Mouse (Mus musculus) heart, postnatal 4 days (tissue): ENCODE data around the gene Erbb3. TPM values are rescaled to one million over a fixed set of nuclear protein-coding genes. Genes with fewer than 3 reads are reported as not detected.
A peak's percentile ranks its signal among the peaks of the same experiment; 100 is the strongest.

Source experiments
- DNase-seq: peaks from one replicate; pipeline ENCODE4 v3.0.0; 2021
- total RNA-seq, 2 experiments: library from RNA; stranded (reverse); gene quantifications; 2 replicates each; pipeline ENCODE4 v1.2.3; 2021

Gene Erbb3
- total RNA-seq, 2 experiments from 2014 or later: 7.1 to 8.2 TPM

DNA sequence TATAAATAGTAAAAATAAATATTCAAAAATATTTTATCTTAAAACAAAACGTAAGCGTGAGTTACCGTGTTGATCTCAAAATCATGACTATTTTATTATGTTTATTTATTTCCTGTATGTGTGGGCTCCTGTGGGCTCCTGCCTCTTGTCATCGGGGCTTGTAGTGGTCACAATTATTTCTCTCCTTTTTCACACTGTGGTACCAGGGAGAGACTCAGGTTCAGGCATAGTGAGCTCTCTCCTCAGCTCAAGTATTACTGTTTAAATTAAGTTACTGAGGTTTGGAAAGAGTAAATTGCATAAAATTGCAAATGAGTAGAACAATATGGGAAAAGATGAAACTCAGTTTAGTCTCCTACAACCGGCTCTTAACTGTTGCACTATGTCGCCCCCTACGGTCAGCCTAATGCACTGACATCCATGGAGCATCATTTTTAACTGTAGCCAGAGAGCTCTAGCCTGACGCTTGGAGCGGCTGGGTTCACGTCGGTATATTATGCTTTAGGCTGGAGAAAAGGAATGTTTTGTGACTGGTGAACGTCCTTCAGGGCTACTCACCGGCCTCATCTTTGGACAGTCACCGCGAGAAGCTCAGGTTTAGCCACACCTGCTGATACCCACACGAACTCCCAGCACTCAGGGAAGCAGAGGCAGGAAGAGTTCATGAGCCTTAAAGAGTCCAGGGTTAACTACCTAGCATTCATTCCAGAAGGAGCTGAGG is 23.1 kb upstream of the Erbb3 start:
- peak; percentile 84 for DNase-seq

DNA sequence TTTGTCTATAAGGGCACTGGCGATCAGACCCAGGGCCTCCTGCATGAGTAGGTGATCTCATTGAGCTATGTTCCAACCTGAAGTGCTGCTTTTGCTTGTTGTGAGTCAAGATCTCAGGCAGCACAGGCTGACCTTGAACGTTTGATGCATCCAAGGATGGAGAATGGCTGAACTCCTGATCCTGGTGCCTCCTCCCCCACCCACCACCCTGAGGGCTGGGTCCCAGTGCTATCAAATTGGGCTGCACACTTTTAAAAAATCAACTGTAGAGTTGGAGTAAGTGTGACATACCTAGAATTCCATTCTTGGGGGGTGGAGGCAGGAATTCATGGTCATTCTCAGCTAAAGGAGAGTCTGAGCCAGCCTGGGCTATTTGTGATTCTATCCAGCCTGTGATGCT is 17.0 kb upstream of the Erbb3 start:
- DNase-seq: no peak

DNA sequence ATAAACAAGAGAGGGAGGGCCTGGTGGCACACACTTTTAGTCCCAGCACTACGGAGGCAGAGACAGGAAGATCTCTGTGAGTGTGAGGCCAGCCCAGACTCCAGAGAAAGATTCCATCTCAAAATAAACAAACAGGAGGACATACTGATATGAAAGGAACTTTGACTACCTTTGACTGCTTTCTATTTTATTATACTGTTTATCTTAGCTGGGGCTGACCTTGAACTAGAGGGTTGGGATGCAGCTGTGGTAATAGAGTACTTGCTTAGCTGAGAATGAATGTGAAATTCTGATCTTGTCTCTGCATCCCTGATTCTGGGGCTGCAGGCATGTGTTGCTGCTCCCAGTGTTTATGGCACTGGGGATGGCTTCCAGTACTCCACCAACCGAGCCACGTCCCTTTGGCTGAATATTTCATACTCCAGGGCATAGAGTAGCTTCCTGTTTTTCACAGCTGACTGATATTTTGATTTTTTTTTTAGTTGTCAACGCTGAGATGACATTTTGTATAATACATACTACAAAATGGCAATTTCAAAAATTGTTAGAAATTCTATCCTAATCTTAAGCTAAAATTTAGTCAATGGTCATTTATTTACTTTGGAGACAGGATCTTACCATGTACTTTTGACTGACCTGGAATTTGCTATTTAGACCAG is 13.1 kb upstream of the Erbb3 start:
- DNase-seq: no peak

DNA sequence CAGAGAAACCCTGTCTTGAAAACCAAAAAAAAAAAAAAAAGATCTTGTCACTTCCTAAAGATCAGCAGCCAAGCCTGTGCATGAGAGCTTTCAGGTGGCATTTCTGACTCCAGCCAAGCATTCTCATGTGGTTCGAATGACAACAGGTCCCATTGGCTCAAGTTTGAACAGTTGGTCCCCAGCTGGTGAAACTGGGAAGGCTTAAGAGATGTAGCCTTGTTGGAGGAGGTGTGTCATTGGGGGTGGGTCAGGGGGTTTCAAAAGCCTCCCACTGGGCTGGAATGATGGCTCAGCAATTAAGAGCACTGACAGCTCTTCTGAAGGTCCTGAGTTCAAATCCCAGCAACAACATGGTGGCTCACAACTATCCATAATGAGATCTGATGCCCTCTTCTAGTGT is 12.0 kb upstream of the Erbb3 start:
- DNase-seq: no peak

DNA sequence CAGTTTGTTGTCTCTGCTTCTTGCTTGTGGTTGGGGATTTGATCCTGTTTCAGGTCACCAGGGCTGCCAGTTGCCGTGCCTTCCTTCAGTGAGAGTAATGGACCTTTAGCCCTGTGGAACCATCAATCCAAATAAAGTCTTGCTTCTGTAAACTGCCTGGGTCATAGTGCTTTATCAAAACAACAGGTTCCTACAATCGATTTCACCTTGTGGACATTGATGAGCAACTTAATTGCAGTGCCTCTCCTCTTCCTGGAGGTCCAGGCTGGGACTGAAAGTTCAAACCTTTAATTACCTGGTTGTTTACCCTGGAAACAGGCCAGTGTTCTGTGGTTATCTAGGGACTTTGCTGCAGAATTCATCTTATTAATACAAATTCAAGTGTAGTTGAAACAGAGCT is 9.0 kb upstream of the Erbb3 start:
- DNase-seq: no peak

DNA sequence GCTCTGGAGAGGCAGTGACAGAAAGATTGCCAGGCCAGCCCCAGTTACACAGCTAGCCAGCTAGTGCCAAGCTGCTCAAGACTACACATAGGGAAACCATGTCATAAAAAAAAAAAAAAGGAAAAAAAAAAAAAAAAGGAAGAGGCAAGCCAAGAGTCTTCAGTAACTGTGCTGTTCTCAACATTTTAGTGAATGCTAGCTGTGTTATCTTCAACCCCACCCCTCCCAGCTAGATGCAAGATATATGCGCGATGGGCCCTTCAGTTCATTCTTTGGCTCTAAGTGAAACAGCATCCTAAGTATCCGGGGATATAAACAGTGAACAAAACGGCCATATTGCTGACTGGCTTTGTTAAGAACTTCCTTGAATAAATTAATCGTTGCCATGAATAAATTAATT is 3.3 kb upstream of the Erbb3 start:
- no peak for DNase-seq

DNA sequence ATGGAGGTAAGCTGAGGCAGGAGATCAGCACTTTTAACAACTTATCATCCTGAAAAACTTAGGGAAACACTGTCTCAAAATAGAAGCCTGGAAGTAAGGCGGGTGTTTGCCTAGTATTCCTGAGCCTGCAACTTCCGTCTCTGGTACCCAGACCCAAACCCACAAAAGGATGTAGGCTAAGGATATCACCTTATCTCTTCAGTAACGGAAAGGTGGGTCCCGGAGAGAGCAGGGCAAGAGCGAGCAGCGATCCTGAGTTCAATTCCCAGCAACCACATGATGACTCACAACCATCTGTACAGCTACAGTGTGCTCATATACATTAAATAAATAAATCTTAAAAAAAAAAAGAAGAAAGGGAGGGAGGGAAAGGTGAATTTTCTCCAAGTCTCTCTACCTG is 2.0 kb upstream of the Erbb3 start:
- no peak for DNase-seq

DNA sequence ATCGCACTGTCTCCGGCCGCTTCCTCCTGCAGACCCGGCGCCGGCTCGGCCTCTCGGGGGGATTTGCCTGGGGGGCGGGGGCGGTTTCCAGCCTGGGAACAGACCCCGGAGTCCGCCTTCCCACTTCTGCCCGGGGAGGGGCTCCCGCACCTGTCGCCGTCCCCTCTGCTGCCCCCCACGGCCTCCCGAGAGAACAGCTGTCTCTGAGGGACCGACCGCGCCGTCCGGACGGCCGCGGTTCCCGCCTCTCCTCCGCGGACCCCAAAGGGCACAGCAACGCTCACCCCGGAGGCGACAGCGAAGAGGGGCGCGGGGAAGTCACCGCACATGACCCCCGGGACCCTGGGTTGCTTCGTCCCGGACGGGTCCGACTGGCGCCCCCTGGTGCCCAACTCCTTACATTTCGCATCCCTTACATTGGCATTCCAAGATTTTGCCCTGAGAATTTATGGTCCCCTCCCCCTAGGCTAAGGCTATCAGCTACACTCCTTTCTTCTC is 790 bp upstream of the Erbb3 start:
- DNase-seq: peak; percentile 67

DNA sequence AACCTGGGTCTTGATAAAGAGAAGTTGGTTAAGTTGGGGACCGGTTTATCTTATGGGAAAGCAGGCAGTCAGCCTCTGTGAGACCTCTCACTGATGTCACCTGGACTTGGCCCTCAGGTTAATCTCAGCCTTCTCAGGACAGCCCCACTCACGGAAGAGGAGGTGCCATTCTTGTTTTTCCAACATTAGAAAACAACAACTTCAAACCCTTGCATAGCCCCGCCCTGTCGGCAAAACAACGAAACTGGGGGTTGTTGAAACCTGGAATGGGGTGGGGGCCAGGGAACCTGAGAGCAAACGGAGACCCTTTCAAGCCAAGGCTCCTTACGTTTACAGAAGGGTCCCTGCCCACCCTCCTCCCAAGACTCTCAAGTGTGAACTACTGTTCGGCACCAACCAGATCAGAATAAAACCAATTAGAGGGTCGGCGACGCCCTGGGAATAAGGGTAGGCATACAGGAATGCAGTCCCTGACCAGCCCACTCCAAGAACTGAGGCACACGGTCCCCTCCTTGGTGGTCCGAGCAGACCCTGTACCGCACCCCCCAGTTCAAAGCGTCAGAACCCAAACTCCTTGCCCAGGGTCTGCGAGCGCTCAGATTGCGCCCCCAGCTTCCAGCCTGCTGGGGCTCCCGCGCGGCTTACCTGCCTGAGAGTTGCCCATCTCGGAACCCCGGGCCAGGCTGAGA is 533 bp downstream of the Erbb3 start:
- no peak for DNase-seq

DNA sequence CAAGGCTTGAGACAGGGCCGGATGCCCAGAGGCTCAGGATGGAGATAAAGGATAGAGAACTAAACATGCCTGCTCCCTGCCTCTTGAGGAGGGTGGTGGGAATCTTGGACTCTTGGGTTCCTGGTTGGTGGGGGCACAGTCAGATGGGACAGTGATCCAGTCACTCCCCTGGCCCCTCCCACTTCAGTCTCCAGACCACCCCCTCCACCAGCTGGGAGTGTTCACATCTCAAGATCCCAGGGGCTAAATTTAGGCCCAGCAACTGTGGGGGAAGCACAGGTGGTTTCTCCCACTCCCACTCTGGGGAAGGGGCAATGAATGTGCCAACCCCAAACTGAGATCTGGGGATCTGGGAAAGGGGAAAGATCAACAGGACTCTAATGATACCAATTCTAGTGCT is 1.3 kb downstream of the Erbb3 start:
- DNase-seq: no peak

DNA sequence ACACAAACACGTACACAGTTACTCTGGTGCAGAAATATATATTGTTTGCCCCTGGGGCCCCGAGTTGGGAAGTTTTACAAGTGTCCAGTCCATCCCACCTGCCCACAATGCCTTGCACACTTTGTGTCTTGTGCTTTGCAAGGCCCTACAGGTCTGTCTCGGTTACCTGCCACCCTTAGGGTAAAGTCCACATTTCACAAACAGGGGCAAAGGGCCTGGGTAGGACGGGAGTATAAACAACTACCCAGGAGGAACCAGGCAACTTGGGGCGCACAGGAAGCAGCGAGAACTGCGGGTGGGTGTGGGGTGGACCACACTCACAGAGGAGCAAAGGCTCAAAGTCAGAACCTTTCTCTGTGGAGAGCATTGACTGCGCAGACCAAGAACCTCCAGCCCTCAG is 1.8 kb downstream of the Erbb3 start:
- no peak for DNase-seq

DNA sequence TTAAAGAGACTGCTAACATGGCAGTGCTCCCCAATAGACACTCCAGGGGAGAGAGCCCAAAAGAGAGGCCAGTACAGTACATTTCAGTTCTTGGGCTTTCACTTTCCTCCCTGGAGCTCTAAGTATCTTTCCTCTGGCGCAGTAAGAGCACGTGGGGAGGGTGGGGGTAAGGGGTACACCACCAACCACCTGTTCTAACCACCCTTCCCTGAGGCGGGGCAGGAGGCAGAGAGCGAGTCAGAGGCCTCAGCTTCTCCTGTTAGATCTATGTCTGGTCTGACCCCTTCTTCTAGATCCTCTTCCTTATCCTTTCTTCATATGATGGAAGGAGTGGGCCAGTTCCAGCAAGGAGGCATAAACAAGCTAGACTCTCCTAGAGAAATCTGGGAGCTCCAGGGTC is 2.3 kb downstream of the Erbb3 start:
- no peak for DNase-seq

DNA sequence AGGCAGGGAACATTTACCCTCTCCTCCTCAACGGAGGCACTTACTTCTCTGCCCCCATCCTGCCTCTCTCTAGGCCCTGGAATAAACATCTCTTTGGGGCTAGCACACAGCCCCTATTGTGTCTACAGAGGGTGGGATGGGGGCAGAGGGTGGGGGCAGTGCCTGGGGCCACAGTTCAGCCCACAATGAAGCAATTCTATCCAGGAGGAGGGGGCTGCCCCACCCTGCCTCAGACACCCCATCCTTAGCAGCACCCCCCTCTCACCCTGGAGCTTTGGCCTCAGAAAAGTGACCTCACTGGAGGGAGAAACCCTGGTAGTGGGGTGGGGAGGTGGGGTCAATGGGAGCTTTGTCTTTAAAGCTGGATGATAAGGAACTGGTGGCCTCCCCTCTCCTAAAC is 2.9 kb downstream of the Erbb3 start:
- no peak for DNase-seq

DNA sequence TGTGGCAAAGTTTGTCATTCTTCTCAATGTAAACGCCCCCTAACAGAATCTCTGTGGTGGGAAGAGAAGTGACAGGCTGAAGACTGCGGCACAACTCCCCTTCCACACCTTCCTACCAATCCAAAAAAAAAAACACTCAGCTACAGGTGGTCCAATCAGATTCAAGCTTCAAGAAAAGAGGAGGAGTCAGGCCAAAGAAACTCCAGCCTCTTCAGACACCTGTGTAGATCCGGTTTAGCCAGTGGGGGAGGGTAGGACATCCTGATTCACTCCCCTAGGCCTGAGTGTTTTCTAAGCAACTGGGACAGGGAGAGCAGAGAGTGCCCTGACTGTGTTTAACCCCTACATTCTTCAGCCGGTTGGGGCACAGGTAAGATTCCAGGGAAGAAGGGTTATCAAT is 5.1 kb downstream of the Erbb3 start:
- no peak for DNase-seq

DNA sequence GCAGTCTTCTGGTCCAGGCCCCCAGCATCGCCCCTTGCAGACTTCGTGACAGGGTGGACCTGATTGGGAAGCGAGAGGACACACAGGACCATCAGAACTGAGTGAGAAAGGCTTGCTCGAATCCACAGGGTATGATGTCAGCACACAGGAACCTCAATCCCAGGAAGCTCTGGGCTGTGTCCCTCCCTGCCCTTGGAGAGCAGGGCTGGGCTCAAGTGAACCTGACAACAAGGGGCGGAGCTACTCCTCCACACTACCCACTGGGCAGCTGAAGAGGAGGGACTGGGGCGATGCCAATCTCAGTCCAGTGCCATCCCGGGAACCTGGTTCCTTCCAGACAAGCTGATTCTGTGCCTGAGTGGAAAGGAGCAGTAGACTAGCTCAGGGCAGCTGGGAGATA is 5.8 kb downstream of the Erbb3 start:
- peak; percentile 73 for DNase-seq

DNA sequence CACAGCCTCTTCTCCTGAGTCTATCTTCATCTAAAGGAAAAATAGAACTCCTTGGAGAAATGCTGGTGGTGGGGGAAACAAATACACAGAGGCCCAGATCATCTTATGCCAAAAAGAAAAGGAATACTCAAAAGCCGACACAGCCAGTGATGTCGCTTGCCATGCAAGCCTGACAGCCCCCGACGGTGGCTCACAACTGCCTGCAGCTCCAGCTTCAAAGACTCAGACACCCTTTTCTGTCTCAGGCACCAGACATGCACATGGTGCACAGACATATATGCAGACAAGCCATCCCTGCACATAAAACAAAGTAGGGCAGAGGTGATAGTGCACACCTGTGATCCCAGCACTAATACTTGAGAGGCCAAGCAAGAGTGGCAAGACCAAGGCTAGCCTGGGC is 9.7 kb downstream of the Erbb3 start:
- no peak for DNase-seq

DNA sequence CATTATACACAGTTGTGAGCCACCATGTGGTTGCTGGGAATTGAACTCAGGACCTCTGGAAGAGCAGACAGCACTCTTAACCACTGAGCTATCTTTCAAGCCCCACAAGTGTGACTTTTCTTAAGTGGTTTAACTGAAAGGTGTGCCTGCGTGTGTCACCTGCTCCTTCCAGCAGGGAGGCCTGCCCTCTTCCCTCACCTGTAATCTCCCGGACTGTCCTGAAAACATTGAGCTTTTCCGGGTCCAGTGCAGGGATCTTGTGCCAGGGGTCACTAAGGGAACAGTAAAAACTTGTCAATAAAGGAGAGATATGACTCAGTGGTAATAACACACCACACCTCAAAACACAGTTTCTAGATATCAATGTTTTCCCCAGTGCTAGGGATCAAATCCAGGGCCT is 10.2 kb downstream of the Erbb3 start:
- no peak for DNase-seq

DNA sequence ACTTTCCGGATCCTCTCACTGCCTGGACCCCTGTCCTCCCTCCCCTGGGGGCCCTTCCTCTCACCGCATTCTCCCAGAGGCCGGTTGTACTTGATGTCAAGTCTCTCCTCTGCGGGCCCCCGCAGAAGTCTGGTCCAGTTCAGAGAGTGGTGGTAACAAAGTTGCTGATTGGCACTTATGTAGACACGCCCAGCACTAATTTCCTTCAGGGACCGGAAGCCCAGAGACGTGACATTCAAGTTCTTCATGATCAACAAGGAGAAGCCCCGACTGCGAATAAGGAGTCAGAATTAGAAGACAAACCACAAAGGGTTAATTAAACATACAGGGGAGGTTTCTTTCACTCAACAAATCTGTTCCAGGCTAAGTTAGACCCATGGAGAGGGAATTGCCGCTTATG is 11.1 kb downstream of the Erbb3 start:
- no peak for DNase-seq

DNA sequence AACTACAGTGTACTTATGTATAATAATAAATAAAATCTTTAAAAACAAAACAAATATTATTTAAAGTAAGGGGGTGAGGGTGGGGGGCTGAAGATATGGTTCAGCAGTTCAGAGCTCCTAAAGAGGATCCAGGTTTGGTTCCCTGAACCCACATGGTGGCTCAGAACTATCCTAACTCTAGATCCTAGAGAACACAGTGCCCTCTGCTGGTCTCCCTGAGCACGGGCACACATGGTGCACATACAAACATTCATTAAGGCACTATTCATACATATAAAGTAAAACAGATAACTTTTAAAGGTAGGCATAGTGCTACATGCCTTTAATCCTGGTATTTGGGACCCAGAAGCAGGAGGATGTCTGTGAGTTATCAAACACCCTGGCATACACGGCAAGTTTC is 14.4 kb downstream of the Erbb3 start:
- DNase-seq: no peak

DNA sequence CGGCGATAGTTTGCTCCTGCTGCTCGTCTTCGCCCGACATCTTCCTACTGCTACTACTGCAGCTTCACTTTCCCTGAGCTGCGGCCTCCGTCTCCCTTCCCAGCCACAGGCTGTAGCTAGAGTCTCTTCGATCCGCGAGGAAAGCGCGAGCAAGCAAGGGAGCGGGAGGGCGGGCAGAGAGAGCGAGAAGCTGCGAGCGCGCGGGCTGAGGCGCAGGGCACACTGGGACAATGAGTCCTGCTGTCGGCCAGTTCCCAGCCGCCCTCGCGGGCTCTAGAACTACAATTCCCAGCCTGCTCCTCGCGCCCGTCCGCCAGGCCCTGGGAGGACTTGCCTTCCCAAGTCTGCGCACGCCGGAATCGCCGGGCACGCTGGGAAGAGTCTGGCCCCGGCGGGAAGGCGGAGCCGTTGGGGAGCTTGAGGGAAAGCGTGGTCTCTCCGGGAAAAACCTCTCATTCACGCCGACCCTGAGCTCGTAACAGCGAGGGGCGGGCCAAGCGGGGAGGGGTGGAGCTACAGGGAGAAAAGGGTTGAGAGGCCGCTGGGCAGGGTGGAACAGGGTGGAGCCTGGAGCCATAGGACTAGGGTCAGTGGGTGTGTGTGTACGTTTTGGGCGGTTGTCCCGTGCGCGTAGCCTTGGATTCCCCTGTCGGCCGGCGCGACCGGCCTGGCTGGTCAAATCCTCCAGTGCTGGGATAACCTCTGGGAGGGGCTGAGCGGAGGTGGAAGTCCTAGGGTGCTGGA is 23.5 kb downstream of the Erbb3 start, which contains the start of gene Pa2g4:
Pa2g4 (minus strand) TSS at position 200 of the 744 bp plus-strand sequence.
- DNase-seq: peak; percentile 98

DNA sequence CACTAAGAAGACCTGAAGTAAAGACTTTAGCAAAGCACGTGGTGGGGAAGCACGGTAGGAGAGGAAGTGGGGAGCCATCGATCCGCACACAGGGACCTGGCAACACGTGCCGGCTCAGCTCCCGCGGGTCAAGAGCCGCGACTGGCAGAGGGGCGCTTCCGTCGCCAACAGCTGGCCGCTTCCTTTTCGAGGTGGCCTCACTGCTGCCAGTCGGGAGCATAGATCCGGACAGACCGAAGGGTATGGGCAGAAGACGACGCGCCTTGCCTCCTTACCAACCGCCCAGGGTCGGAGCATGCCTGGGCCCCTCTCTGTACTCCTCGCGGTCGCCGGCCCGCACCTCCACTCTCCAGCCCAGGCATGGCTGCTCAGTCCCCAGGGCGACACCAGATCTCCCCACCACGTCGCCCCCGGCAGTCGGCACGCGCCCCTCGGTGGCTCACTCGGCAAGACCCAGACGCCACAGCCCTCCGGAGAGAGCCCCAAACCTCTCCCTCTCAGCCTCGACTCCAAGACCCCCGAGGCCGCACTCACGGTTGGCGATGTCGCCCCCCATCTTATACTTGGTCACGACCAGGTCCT is 24.2 kb downstream of the Erbb3 start:
- DNase-seq: peak; percentile 59

DNA sequence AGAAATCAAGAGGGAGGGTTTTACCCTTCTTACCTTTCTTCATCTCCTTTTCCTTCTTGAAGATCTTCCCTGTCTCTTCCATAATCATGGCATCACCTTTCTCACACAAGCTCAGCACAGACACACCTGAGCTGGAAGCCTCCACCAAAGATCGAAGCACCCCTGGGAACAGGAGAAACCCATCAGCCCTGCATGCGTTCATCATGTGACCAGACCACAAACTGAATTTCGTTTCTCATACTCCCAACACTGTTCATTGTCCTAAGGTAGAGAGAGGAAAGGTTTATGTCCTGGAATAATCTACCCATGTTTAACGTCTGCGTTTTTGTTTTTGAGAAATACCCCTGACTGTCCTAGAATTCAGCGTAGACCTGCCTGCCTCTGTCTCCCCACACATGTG is 25.9 kb downstream of the Erbb3 start:
- DNase-seq: no peak

DNA sequence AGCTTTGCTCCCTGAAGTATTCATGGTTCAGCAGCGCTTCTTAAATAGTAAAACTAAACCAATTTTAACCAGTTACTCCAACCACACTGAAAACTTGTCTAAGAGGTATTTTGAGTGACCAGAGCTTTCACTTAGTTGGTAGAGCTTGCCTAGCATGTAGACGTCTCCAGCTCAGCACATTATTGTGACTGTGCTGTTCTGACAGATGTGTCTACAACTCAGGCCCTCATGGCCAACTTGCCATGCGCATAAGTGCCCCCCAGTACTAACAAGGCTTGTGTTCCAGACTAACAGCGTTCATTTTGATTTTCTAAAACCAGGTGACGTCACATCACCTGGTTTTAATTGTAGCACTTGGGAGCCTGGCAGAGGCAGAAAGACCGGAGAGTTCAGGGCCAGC is 32.5 kb downstream of the Erbb3 start:
- DNase-seq: no peak
